Mouse (Mus musculus) thymus, postnatal 36 days (tissue): ENCODE data around the gene Cbx2.

Experiments used
- DNase-seq, 2 experiments: peaks; one replicate each; pipeline ENCODE4 v3.0.0; 2022; ENCODE audit warnings: mixed read lengths in 2 of 2

Cbx2 gene

DNA sequence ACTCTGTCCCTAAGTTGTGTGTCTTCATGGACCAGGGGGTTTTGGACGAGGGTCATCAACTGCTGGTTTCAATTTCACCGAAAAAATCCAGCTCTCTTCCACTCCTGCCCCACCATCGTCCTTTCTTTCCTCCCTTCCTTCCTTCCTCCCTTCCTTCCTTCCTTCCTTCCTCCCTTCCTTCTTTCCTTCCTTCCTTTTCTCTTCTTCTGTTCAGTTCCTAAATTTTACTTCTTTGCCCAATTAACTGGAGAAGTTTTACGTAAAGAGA lies 20.4 kb downstream of the Cbx2 start:
- DNase-seq: no peak

DNA sequence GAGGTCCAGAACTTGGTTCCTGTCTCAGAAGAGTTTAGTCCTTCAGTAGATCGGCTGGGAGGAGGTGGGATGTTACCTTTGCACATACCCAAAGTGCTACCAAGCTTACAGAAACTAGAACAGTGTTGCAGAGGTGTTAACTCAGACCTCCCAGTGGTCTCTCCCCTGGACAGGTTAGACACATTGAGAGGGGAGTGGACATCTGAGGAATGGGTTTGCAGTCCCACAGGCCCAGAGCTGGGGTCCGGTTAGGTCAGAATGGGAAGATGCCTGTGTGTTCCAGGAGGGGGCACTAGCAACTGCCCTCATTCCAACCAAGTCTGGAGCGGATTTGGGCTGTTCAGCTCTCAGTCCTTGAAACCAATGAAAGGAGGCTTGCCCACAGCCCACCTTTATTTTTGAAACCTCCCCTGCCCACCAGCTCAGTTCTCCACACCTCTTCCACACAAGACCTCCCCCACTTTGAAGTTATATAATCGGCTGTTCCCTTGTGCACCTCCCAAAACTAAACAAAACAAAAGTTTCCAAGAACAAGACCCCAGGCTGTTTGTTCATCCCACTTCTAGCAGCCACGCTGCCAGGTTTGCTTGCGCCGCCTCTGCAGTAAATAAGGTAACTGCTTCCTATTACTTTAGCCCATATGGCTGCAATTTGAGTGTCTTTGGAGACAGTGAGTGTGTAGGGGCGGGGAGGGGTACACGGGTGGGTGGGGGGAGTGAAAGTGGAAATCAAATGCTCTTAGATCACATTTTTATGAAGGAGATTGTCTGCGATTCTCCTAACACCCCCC lies 21.2 kb downstream of the Cbx2 start:
- DNase-seq: peak in 1 of 2 experiments; percentile 31

- DNase-seq: no peak
Measured at GRCm38 (mm10) chr11:119044551-119045337, 22.0 kb downstream of the Cbx2 start.

- no peak for DNase-seq
Measured at GRCm38 (mm10) chr11:119046601-119047245, 24.0 kb downstream of the Cbx2 start.

DNA sequence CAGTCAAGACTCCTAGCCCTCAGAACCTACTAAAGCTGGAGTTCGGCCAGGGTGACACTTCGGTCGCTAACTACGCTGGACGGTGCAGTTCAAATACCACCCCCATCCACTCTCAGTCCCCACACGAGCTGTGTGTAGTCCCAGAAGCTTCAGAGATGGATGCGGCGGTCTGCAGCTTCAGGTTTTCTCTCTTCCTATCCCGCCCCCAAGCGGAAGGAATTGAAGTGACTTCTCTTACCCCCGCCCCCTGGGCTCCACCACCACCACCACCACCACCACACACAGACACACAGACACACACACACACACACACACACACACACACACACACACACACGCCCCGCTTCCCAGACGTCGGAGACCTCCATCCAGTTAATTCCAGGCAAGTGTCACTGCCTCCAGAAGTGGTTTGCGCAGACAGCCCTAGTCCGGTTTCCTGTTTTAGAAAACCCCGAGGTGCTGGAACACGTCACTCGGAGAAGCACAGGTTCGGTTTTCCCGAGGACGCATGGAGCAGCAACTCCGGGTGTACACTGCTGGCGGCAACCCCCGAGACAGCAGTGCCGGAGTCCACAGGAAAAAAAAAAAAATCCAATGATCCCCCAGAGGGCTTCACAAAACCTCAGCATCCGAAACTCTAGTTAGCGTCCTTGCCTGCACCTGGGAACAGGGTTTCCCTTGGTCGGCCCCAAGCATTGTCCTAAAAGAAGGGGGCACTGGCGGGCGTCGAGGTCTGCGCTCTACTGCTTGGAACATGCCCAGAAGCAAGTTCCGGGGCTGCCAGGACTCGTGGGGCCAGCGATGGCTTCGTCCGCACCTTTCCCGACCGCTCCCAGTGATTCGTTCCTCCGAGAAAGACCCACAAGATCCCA lies 24.7 kb downstream of the Cbx2 start:
- DNase-seq: peak in 1 of 2 experiments; percentile 44

GRCm38 (mm10) chr11:119048133-119048510 lies 25.4 kb downstream of the Cbx2 start:
- DNase-seq: no peak

DNA sequence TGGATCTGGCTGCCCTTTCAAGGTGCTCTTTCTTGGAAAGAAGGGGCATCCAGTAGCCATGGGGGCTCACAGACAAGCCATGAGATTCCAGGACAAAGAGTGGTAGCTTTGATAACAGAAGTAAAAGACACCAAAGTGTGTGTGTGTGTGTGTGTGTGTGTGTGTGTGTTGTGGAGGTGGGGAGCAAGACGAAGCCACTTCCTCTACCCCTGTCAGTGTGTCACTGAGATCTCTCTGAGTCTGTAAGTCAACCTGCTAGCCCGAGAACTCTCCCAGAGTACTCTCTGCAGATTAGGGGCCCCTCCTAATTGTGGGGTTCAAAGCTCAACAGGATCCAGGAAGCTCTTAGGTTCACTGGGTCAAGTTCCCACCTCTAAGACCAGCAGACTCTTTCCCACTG lies 27.6 kb downstream of the Cbx2 start:
- no peak for DNase-seq

DNA sequence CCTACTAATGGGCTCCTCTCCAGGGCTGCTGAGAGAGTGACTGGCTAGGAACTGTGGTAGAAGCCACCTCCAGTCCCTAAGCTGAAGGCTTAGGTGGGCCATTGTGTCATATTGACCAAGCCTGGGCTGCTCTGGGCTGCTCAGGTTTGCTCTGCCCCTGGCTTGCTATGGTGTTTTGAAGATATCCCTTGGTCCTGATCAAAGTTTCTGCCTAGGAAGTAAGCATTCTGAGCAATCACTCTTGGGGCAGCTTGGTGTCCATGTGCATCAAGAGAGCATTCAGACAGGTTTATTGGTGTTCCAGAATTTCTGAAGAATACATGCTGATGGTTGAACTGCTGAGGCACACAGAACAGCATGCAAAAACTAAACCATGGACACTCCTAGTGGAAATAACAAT lies 28.7 kb downstream of the Cbx2 start:
- no peak for DNase-seq

- DNase-seq: peak; percentile 60 to 64
Measured at GRCm38 (mm10) chr11:119051927-119052660, 29.3 kb downstream of the Cbx2 start.

- DNase-seq: peak in 1 of 2 experiments; percentile 46
Measured at GRCm38 (mm10) chr11:119052661-119053256, 30.0 kb downstream of the Cbx2 start.

GRCm38 (mm10) chr11:119053257-119053670 lies 30.5 kb downstream of the Cbx2 start:
- DNase-seq: peak; percentile 83 to 92

- no peak for DNase-seq
Measured at GRCm38 (mm10) chr11:119053738-119054350, 31.1 kb downstream of the Cbx2 start.

DNA sequence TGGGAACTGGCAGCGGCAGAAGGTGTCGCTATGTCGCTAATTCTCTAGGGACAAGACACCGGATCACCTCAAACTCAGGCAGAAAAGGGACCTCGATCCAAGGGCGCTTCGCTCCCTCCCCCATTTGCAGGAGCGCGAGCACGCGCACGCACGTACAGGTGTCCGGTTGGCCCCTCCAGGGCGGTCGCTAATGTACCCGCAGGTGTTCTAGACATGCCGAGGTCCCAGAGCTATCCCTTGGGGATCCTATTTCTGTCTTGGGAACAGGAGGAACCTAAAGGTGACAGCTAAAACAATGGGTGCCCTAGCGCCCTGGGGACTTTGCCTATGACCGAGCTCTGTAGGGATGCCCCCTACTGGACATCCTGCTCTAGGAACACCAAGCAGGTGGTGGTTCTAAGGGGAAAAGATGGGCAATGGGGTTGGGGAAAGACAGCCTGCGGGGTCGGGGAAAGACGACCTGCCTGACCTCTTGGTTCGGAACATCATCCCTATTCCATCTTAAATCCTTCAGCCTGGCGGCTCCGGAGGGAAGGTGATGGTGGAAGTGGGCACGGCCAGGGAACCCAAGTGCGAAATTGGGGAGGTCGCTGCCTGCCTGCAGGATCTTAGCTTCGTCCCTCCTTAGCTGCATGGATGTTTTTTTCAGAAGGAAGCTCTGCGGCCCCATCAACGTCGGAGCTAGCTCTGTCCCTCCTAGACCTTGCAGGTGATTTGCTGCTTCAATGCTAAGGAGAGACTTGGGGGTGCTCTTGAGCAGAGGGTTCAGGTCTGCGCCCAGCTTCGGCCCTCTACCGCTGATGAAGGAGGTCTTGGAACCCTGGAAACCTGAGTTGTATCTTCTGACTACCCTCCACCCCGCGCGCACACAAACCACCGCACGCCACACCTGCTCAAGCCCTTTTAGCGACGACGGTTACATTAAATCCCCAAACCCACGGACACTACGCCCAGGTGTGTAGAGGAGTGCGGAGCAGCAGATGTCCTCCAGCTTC lies 31.9 kb downstream of the Cbx2 start:
- DNase-seq: peak; percentile 50 to 59

DNA sequence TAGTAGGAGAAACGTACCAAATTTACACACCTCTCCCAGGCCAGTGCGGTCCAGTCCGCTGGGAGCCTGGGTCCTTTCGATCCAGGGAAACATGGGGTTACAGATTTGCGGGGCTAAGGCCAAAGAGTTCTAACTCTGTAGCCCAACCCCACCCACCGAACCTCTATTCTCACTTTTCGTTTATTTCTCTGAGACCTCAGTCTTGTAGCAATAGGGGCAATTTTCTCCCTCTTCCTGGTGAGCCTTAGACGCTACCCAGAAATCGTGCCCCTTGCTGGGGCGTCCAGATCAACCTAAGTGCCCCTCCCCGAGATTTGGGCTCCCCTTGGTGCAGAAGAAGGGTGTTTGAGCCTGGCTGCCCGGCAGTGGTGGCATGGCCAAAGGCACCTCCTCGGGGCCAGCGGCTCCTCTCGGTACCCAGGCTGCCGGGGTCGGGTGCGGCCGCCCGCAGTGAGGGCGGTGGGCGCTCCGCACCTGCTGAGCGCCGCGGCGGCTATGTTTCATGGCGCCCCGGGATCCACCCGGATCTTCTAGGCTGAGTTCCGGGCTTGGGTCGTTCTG lies 32.9 kb downstream of the Cbx2 start:
- DNase-seq: peak; percentile 38 to 43

DNA sequence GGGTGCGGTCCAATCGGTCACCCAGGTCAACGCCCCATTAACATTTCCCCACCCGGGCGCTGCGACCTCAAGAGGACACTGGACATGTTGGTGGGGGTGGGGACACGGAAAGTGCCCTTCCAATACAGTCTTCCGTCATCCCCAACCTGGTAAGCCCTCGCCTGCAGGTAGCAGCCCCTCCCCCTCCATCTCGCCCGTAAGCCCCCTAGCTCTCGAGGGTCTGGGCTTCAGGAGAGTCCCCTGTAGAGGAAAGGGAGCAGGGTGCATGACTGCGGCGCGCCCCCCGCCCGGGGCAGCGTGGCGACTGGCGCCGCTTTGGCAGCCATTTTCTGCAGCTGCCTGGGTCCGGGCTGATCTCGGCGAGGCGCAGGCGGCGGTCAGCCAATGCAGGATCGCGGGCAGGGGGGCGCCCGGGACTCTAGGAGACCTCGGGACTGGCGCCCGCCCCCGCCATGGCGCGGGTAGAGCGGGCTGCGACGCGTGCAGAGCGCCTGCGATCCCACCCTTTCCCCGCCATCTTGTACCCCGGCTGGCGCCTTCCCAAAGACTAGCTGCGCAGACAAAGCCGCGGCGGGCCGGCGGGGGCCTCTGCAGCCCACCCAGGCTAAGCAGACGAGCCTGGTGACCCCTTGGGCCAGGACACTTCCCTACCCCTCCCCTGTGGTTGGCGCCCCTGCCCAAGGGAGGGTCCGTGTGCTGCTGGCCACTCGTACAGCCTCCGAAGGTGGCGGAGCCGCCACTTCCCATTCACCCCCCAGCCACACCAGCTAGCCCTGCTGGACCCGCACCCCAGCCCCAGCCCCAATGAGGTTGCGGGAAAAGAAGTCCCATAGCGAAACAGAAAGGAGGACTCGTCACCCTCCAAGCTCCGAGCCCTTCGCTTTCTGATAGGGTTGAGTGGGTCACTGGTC lies 33.8 kb downstream of the Cbx2 start:
- DNase-seq: peak; percentile 59 to 62

- no peak for DNase-seq
Measured at GRCm38 (mm10) chr11:119057291-119057690, 34.5 kb downstream of the Cbx2 start.

- DNase-seq: no peak
Measured at GRCm38 (mm10) chr11:119058041-119058995, 35.6 kb downstream of the Cbx2 start.
